Mouse (Mus musculus) olfactory bulb, adult 2 months (tissue): ENCODE measurements around the gene Sgms1. TPM values are rescaled to one million over a fixed set of nuclear protein-coding genes. Genes with fewer than 3 reads are reported as not detected.
"Not testable (repeated sequence)": the region's sequence is repeated elsewhere in the genome, so short reads cannot be mapped to it uniquely, and the experiment has no call there.

Source experiments
- H3K27ac ChIP-seq: fragments of 200-500 bp; 2 replicates; pipeline ENCODE4 v1.5.1; 2012; ENCODE audit warnings: low read depth, low read length; ENCODE audit not compliant: insufficient read depth
- H3K4me1 ChIP-seq: fragments of 200-500 bp; 2 replicates; pipeline ENCODE4 v1.6.1; 2012; ENCODE audit warnings: low read length; ENCODE audit not compliant: control insufficient read depth, insufficient read depth
- H3K4me3 ChIP-seq: fragments of 200-500 bp; 2 replicates; pipeline ENCODE4 v1.5.1; 2012; ENCODE audit warnings: mild to moderate bottlenecking, low read depth, low read length, moderate library complexity; ENCODE audit not compliant: insufficient read depth
- CTCF ChIP-seq: fragments of 200-500 bp; IDR thresholded peaks from 2 replicates; pipeline ENCODE4 v1.5.1; 2012; ENCODE audit warnings: low read depth, mild to moderate bottlenecking, low read length, moderate library complexity; ENCODE audit not compliant: insufficient read depth
- POLR2A ChIP-seq: fragments of 200-500 bp; IDR thresholded peaks from 2 replicates; pipeline ENCODE4 v1.6.1; 2012; ENCODE audit warnings: mild to moderate bottlenecking, low read depth, low read length, moderate library complexity; ENCODE audit not compliant: insufficient read depth
- WGBS: fragments of 180-500 bp; shearing (Covaris S2); methylation state at CpG from one replicate; pipeline ENCODE4 v1.1.7; 2018; 5-methylcytosine and 5-hydroxymethylcytosine counted together
- polyA plus RNA-seq: library from polyadenylated mRNA; stranded (reverse); fragments of >200 nt; gene quantifications from 2 replicates; pipeline ENCODE4 v1.2.4, GENCODE M21; 2012; ENCODE audit warnings: low replicate concordance; ENCODE audit not compliant: missing spikeins, insufficient read depth, insufficient read length

Sgms1 gene
- polyA plus RNA-seq, 1 experiment: not detected

DNA sequence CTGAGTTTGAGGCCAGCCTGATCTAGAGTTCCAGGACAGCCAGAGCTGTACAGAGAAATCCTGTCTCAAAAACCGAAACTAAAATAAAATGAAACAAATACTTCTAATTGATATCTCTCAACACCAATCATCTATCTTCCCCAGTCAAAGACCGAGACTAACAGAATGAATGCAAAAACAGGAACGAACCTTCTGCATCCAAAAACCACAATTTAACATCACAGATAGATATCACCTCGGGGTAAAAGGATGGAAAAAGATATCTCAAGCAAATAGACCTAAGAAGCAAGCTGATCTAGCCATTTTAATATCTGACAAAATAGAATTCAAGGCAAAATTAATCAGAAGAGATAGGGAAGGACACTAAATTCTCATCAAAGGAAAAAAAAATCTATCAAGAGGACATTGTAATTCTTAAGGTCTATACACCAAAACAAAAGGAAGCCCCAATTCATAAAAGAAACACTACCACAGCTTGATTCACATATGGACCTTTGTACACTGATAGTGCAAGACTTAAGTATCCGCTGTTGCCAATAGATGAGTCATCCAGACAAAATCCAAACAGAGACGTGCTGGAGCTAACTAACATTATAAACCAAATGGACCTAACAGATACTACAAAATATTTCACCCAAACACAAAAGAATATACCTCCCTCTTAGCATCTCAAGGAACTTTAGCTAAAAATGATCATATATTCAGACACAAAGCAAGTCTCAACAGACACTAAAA is 301.6 kb downstream of the Sgms1 start:
- no peak overlapping the region for H3K27ac ChIP-seq
- H3K4me1 ChIP-seq: no peaks in the 10 kb centered on the region
- WGBS: 82% methylated on average over 6 of the region's 6 CpGs
- H3K4me3 ChIP-seq: no peak overlapping the region
- TF ChIP-seq CTCF: no peak
- no peak for TF ChIP-seq POLR2A

DNA sequence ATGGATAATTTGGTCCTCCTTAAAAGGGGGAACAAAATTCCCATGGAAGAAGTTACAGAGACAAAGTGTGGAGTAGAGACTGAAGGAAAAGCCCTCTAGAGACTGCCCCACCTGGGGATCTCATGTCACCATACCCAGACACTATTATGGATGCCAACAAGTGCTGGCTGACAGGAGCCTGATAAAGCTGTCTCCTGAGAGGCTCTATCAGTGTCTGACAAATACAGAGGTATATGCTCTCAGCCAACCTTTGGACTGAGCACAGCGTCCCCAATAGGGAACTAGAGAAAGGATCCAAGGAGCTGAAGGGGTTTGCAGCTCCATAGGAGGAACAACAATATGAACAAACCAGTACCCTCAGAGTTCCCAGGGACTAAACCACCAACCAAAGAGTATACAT is 304.7 kb downstream of the Sgms1 start:
- 95% methylated on average over 1 of the region's 1 CpGs for WGBS
- H3K4me1 ChIP-seq, H3K4me3 ChIP-seq, H3K27ac ChIP-seq: not testable (repeated sequence)

Other genes with a start within 250 kb of the Sgms1 start
- not detected in 2 replicates for gene Rpl9-ps6, start 76.9 kb upstream of the Sgms1 start, polyA plus RNA-seq
- not detected in 2 replicates for gene Minpp1, start 96.1 kb upstream of the Sgms1 start, polyA plus RNA-seq
- gene Papss2, start 206.1 kb upstream of the Sgms1 start, polyA plus RNA-seq: not detected in 2 replicates